ENCODE assay signal across 8 mouse cellular contexts in genomic region chr9:68655018-68656005, GRCm38 (mm10). TPM values are rescaled to one million over a fixed set of nuclear protein-coding genes. Genes with fewer than 3 reads are reported as not detected.
DNase-seq lines count a peak whose midpoint lies in the region; ATAC-seq and TF ChIP-seq lines count a peak whose summit lies in the region.

No protein-coding gene starts in this region.

- peak overlapping the region; percentile 93 for H3K4me2 ChIP-seq in forebrain, embryonic 12.5 days

- no peak for TF ChIP-seq POLR2A in thymus, adult 2 months (IDR thresholded peaks at IDR 0.05; ENCODE audit: control insufficient read depth, extremely low read depth, insufficient read depth, low read length, poor library complexity)

- no peak overlapping the region for H3K27ac ChIP-seq in forebrain, embryonic 12.5 days
- H3K27ac ChIP-seq in thymus, adult 2 months (ENCODE audit: control insufficient read depth, insufficient read depth, low read length) = no peak overlapping the region

- intact Hi-C loops in heart, postnatal 10 days (cut with DNase I) = loop anchor here (5.0 to 10.0 kb wide), 3 partner anchors 57 to 641 kb away; no protein-coding TSS in a partner anchor

- peak; percentile 21; the same call in 1 of the 2 replicates for ATAC-seq in forebrain, embryonic 12.5 days (ENCODE audit: low FRiP score)

- H3K9me3 ChIP-seq in forebrain, embryonic 12.5 days = no peaks in the 10 kb centered on the region

- no peaks in the 10 kb centered on the region for H3K36me3 ChIP-seq in forebrain, embryonic 12.5 days (replicated peaks)
- H3K36me3 ChIP-seq in thymus, adult 2 months (ENCODE audit: control insufficient read depth, insufficient read depth, low read length) = no peaks in the 10 kb centered on the region

- peaks cover 16% of the 10 kb centered on the region for H3K27me3 ChIP-seq in forebrain, embryonic 12.5 days
- no peaks in the 10 kb centered on the region; the same call in 1 of the 2 replicates for H3K27me3 ChIP-seq in thymus, adult 2 months (ENCODE audit: control insufficient read depth, insufficient read depth, low read length)

- H3K4me1 ChIP-seq in forebrain, embryonic 12.5 days = peaks cover 20% of the 10 kb centered on the region
- H3K4me1 ChIP-seq in thymus, adult 2 months (replicated peaks; ENCODE audit: control insufficient read depth, insufficient read depth, low read length) = no peaks in the 10 kb centered on the region

- 2% methylated on average over 31 of the region's 31 CpGs for WGBS in forebrain, embryonic 12.5 days
- WGBS in thymus, adult 2 months = 8% methylated on average over 31 of the region's 31 CpGs

- TF ChIP-seq CTCF in thymus, adult 2 months (IDR thresholded peaks at IDR 0.05; ENCODE audit: borderline replicate concordance, control insufficient read depth, extremely low read depth, insufficient read depth, low read length, poor library complexity) = no peak

- H3K9ac ChIP-seq in forebrain, embryonic 12.5 days = peak overlapping the region; percentile 79

- peak; percentile 19 for DNase-seq in layer of hippocampus, adult 11-12 months (ENCODE audit: low spot score)
- DNase-seq in layer of hippocampus, adult 9-10 months (ENCODE audit: low spot score) = no peak
- peak; percentile 66 to 78 for DNase-seq in heart, postnatal 10 days
- DNase-seq in kidney, postnatal 36 days = peak; percentile 60 to 74
- DNase-seq in lung, adult 18-20 months = peak; percentile 13 to 30
- peak; percentile 20 for DNase-seq in ovary, postnatal 14 days (ENCODE audit: low spot score)
- DNase-seq in thymus, adult 2 months = no peak

- H3K4me3 ChIP-seq in forebrain, embryonic 12.5 days (replicated peaks) = peak overlapping the region; percentile 84
- H3K4me3 ChIP-seq in thymus, adult 2 months (ENCODE audit: control insufficient read depth, insufficient read depth, low read length) = no peak overlapping the region

RNA-seq across cellular contexts. Expression of gene Rora, which starts 1.7 kb away (rescaled TPM):
- polyA plus RNA-seq in forebrain, embryonic 12.5 days (2016; fragmentation: Nextera tagmentation; extraction: Ambion mirVana) = 6.2 and 7.3 TPM in 2 replicates
- 10 to 100 TPM; 21.1 to 24.9 TPM for total RNA-seq in heart, postnatal 10 days (2021)
- polyA plus RNA-seq in thymus, adult 2 months (2012; rRNA removed) = 3.7 and 4.7 TPM in 2 replicates

Comparison
In these comparisons a context has a peak if more than half of its experiments do, and no peak if none do; other contexts are left out.
1. DNase-seq: peak in layer of hippocampus, adult 11-12 months (single experiment), heart, postnatal 10 days (2 of 2), kidney, postnatal 36 days (2 of 2), lung, adult 18-20 months (2 of 2) and ovary, postnatal 14 days (single experiment); none in layer of hippocampus, adult 9-10 months (single experiment) and thymus, adult 2 months (single experiment).